Mouse (Mus musculus) stomach, postnatal 0 days (tissue): ENCODE data around the gene Rab8b. TPM values are rescaled to one million over a fixed set of nuclear protein-coding genes. Genes with fewer than 3 reads are reported as not detected.
"Not testable (repeated sequence)": the region's sequence is repeated elsewhere in the genome, so short reads cannot be mapped to it uniquely, and the experiment has no call there.

Experiments
- ATAC-seq: fragments of 200-750 bp; cut with Nextera tagmentation; 2 replicates; pipeline ENCODE4 v1.8.0; 2017; ENCODE audit not compliant: low FRiP score, low TSS enrichment
- DNase-seq: peaks from one replicate; pipeline ENCODE4 v3.0.0-alpha.2; 2016; ENCODE audit warnings: low spot score
- H3K27ac ChIP-seq: fragments of 300-500 bp; sonication (generic); replicated peaks from 2 replicates; pipeline ENCODE4 v1.5.1; 2014; ENCODE audit warnings: mild to moderate bottlenecking, control low read depth
- H3K27me3 ChIP-seq: fragments of 300-500 bp; sonication (generic); 2 replicates; pipeline ENCODE4 v1.6.1; 2014; ENCODE audit warnings: low read length; ENCODE audit not compliant: control insufficient read depth, insufficient read depth
- H3K36me3 ChIP-seq: fragments of 300-500 bp; sonication (generic); 2 replicates; pipeline ENCODE4 v1.6.1; 2014; ENCODE audit warnings: low read length, mixed read lengths; ENCODE audit not compliant: control insufficient read depth, insufficient read depth
- H3K4me1 ChIP-seq: fragments of 300-500 bp; sonication (generic); replicated peaks from 2 replicates; pipeline ENCODE4 v1.6.1; 2014; ENCODE audit warnings: antibody characterized with exemption; ENCODE audit not compliant: control insufficient read depth, insufficient read depth
- H3K4me2 ChIP-seq: fragments of 300-500 bp; sonication (generic); replicated peaks from 2 replicates; pipeline ENCODE4 v1.6.1; 2014; ENCODE audit warnings: low read depth, mild to moderate bottlenecking, control low read depth, moderate library complexity
- H3K4me3 ChIP-seq: fragments of 300-500 bp; sonication (generic); 2 replicates; pipeline ENCODE4 v1.5.1; 2014; ENCODE audit warnings: low read depth, low read length, control low read depth
- H3K9ac ChIP-seq: fragments of 300-500 bp; sonication (generic); 2 replicates; pipeline ENCODE4 v1.6.1; 2014; ENCODE audit warnings: mild to moderate bottlenecking, low read length, control low read depth, mixed read lengths
- H3K9me3 ChIP-seq: fragments of 300-500 bp; sonication (generic); 2 replicates; pipeline ENCODE4 v1.6.1; 2016; ENCODE audit warnings: low read length; ENCODE audit not compliant: control insufficient read depth
- CTCF ChIP-seq: IDR thresholded peaks from 2 replicates; pipeline ENCODE4 v1.5.1; 2016; ENCODE audit warnings: antibody characterized with exemption, low read depth, mild to moderate bottlenecking, moderate library complexity
- EP300 ChIP-seq: optimal IDR thresholded peaks from 2 replicates; pipeline ENCODE3; 2016; ENCODE audit warnings: antibody characterized with exemption
- WGBS: fragments of 180-500 bp; shearing (Covaris S2); extraction: QIAGEN DNeasy Blood & Tissue Kit; methylation state at CpG from one replicate; pipeline ENCODE4 v1.1.7; 2014; 5-methylcytosine and 5-hydroxymethylcytosine counted together
- polyA plus RNA-seq: library from polyadenylated mRNA; unstranded; fragments of >200 nt; fragmentation: Nextera tagmentation; extraction: Ambion mirVana; gene quantifications from 2 replicates; pipeline ENCODE4 v1.2.1, GENCODE M21; 2015

Rab8b gene
- polyA plus RNA-seq, 1 experiment from 2014 or later, result 9.4 TPM

GRCm38 (mm10) chr9:66874297-66874696, 45.2 kb downstream of the Rab8b start:
- H3K4me1 ChIP-seq, result no peaks in the 10 kb centered on the region

GRCm38 (mm10) chr9:66873531-66873930, 46.0 kb downstream of the Rab8b start:
- DNase-seq, result no peak
- no peak overlapping the region for H3K27ac ChIP-seq
- no peaks in the 10 kb centered on the region for H3K36me3 ChIP-seq

More at GRCm38 (mm10) chr9:66874297-66874696, 45.2 kb downstream of the Rab8b start:
- H3K9me3 ChIP-seq, result no peaks in the 10 kb centered on the region
- 98% methylated on average over 5 of the region's 5 CpGs for WGBS
- no peaks in the 10 kb centered on the region for H3K36me3 ChIP-seq
- H3K4me3 ChIP-seq, result no peak overlapping the region
- no peaks in the 10 kb centered on the region for H3K27me3 ChIP-seq
- TF ChIP-seq EP300, result no peak
- TF ChIP-seq CTCF, result no peak
- no peak for DNase-seq
- H3K9ac ChIP-seq, result no peak overlapping the region
- no peak for ATAC-seq
- H3K27ac ChIP-seq, result no peak overlapping the region
- H3K4me2 ChIP-seq, result no peak overlapping the region

GRCm38 (mm10) chr9:66873009-66873408, 46.5 kb downstream of the Rab8b start:
- H3K4me2 ChIP-seq, H3K27ac ChIP-seq, H3K4me3 ChIP-seq, H3K27me3 ChIP-seq, H3K4me1 ChIP-seq, H3K9me3 ChIP-seq, ATAC-seq, DNase-seq, H3K36me3 ChIP-seq, H3K9ac ChIP-seq: not testable (repeated sequence)
- WGBS, result 73% methylated on average over 2 of the region's 2 CpGs

More at GRCm38 (mm10) chr9:66873531-66873930, 46.0 kb downstream of the Rab8b start:
- TF ChIP-seq EP300 (no peak), CTCF (no peak)
- Histone ChIP-seq H3K4me1 (no peaks in the 10 kb centered on the region), H3K9me3 (no peaks in the 10 kb centered on the region), H3K4me2 (no peak overlapping the region), H3K9ac (no peak overlapping the region), H3K4me3 (no peak overlapping the region), H3K27me3 (no peaks in the 10 kb centered on the region)
- ATAC-seq, result no peak

GRCm38 (mm10) chr9:66872015-66872727, 47.3 kb downstream of the Rab8b start:
- no peak for ATAC-seq

GRCm38 (mm10) chr9:66864708-66865107, 54.8 kb downstream of the Rab8b start:
- Histone ChIP-seq H3K9me3 (no peaks in the 10 kb centered on the region), H3K27me3 (no peaks in the 10 kb centered on the region), H3K9ac (no peak overlapping the region), H3K4me2 (no peak overlapping the region), H3K4me3 (no peak overlapping the region), H3K4me1 (no peaks in the 10 kb centered on the region), H3K27ac (peak overlapping the region; percentile 18; the same call in 1 of the 2 replicates), H3K36me3 (peaks cover under 1% of the 10 kb centered on the region; the same call in 1 of the 2 replicates)
- no peak; the same call in 1 of the 2 replicates for TF ChIP-seq CTCF
- TF ChIP-seq EP300, result no peak
- WGBS, result 56% methylated on average over 3 of the region's 3 CpGs
- DNase-seq, result no peak
- ATAC-seq, result no peak

More at GRCm38 (mm10) chr9:66872015-66872727, 47.3 kb downstream of the Rab8b start:
- H3K36me3 ChIP-seq, result no peaks in the 10 kb centered on the region
- no peaks in the 10 kb centered on the region for H3K27me3 ChIP-seq
- H3K4me2 ChIP-seq, result no peak overlapping the region
- H3K4me3 ChIP-seq, result no peak overlapping the region
- H3K9ac ChIP-seq, result no peak overlapping the region
- H3K27ac ChIP-seq, result peak overlapping the region; percentile 46
- H3K9me3 ChIP-seq, result no peaks in the 10 kb centered on the region
- TF ChIP-seq CTCF, result no peak
- TF ChIP-seq EP300, result no peak
- DNase-seq, result no peak
- 65% methylated on average over 10 of the region's 10 CpGs for WGBS
- no peaks in the 10 kb centered on the region for H3K4me1 ChIP-seq

GRCm38 (mm10) chr9:66863456-66863855, 56.0 kb downstream of the Rab8b start:
- no peak for TF ChIP-seq EP300
- TF ChIP-seq CTCF, result no peak
- Histone ChIP-seq H3K9ac (no peak overlapping the region), H3K27me3 (no peaks in the 10 kb centered on the region), H3K4me1 (no peaks in the 10 kb centered on the region), H3K9me3 (no peaks in the 10 kb centered on the region), H3K36me3 (peaks cover 6% of the 10 kb centered on the region; the same call in 1 of the 2 replicates), H3K27ac (no peak overlapping the region), H3K4me2 (no peak overlapping the region), H3K4me3 (no peak overlapping the region)
- no peak for DNase-seq
- no peak for ATAC-seq
- 54% methylated on average over 3 of the region's 3 CpGs for WGBS
